Mouse (Mus musculus) Muller cell, postnatal 12 days (primary cell): ENCODE results near the gene Gm49369.
"Not testable (repeated sequence)": the region's sequence is repeated elsewhere in the genome, so short reads cannot be mapped to it uniquely, and the experiment has no call there.

Source experiments
- DNase-seq: peaks from one replicate; pipeline ENCODE4 v3.0.0-alpha.2; 2015; ENCODE audit errors: inconsistent ontology term

Gene Gm49369

GRCm38 (mm10) chr7:142330271-142330724, 52.2 kb downstream of the Gm49369 start:
- no peak for DNase-seq

- DNase-seq, result no peak
Observed at GRCm38 (mm10) chr7:142328507-142328906, 54.0 kb downstream of the Gm49369 start.

- no peak for DNase-seq
Observed at GRCm38 (mm10) chr7:142326714-142327445, 55.6 kb downstream of the Gm49369 start.

GRCm38 (mm10) chr7:142323396-142324117, 58.9 kb downstream of the Gm49369 start:
- no peak for DNase-seq

DNA sequence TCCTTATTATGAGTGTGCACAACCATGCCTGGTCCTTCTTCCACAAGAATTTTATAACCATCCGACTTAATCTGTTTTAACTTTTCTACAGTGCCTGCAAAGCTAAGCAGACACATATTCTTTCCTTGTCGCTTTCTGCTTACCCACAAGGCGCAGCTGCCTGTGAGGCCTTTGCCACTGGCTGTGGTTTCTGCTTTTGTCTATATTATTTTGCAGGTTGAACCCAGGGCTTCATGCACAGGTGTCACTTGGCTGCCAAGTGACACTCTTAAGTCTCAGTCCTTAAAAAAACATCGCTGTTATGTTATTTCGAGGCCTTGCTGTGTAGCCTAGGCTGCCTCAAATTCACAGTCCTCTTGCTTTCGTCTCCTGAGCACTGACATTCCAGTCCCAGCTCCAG, 59.8 kb downstream of the Gm49369 start:
- DNase-seq, result no peak

DNA sequence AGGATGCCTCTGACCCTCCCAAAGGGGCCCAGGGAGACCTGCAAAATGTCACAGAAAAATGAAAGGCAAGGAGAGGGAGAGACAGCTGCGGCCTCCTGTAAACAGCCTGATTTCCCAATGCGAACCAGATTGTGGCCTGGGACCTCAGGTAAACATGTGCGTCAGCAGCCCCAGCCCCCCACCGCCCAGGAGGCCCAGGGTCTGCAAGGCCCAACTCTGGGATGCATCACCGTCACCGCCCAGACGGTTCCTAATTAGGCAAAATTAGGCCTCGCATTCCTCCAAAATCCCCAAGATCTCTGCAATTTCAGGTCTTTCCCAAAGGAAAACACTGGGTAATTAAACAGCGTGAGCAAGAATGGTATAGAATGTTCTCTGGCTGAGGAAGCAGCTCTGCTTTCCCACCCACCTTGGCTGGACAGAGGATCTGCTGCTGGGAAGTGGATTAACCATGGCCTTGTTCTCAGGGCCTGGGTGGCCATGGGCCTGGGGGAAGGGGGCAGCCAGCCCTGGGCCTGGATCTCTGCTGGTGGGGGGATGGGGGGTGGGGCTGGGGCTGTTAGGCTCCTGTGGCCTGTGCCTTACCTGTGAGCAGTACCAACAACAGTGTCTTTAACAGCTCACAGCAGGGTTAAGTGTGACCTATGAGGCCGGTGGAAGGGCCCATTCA, 60.7 kb downstream of the Gm49369 start:
- not testable (repeated sequence) for DNase-seq
